Mouse (Mus musculus) stomach, embryonic 15.5 days (tissue): ENCODE results near the gene C8b. TPM values are rescaled to one million over a fixed set of nuclear protein-coding genes. Genes with fewer than 3 reads are reported as not detected.

Experiments used
- polyA plus RNA-seq: library from polyadenylated mRNA; unstranded; fragments of >200 nt; fragmentation: Nextera tagmentation; extraction: Ambion mirVana; gene quantifications from 2 replicates; pipeline ENCODE4 v1.2.1, GENCODE M21; 2015

Gene C8b
- polyA plus RNA-seq, 1 experiment from 2014 or later = 2.4 TPM

Other genes starting within 250 kb of the C8b start
- gene Gm17662, start 91.0 kb downstream of the C8b start, polyA plus RNA-seq = not detected in 2 replicates
- gene C8a, start 110.1 kb downstream of the C8b start, polyA plus RNA-seq = 0.12 and 0.73 TPM in 2 replicates
- gene Fyb2, start 147.1 kb downstream of the C8b start, polyA plus RNA-seq = 0.08 and 0.09 TPM in 2 replicates